Mouse (Mus musculus) erythroblast, embryonic 14.5 days (primary cell): Measurements from ENCODE around the gene Susd3.

ENCODE experiments used
- GATA1 ChIP-seq: IDR thresholded peaks from 2 replicates; pipeline ENCODE4 v1.6.1; 2012; ENCODE audit warnings: low read length, inconsistent platforms, mixed read lengths
- TAL1 ChIP-seq: IDR thresholded peaks from 3 replicates; pipeline ENCODE4 v1.6.1; 2012; ENCODE audit warnings: low read length, inconsistent platforms, mixed read lengths

- TF ChIP-seq GATA1 (no peak), TAL1 (no peak)
These were observed 3.3 kb downstream of the Susd3 start for GRCm38 (mm10) chr13:49245251-49245650.
